Mouse (Mus musculus) fibroblast of lung, adult 2 months (primary cell): ENCODE results near the gene Amy2a5.
"Not testable (repeated sequence)": the region's sequence is repeated elsewhere in the genome, so short reads cannot be mapped to it uniquely, and the experiment has no call there.

Source experiments
- DNase-seq: peaks from one replicate; pipeline ENCODE4 v3.0.0-alpha.2; 2011; ENCODE audit warnings: low read depth

The Amy2a5 gene

GRCm38 (mm10) chr3:113258737-113259136 is at the start of gene Amy2a5:
TSS of gene Amy2a5 (minus strand) at chr3:113258837.
- not testable (repeated sequence) for DNase-seq

GRCm38 (mm10) chr3:113291349-113291748 is 32.7 kb upstream of the Amy2a5 start, which contains the start of gene Amy2a4:
TSS of gene Amy2a4 (minus strand) at chr3:113291449.
- not testable (repeated sequence) for DNase-seq

GRCm38 (mm10) chr3:113280285-113280684 is 21.6 kb upstream of the Amy2a5 start:
- DNase-seq, result not testable (repeated sequence)

- DNase-seq, result not testable (repeated sequence)
These were observed 20.9 kb upstream of the Amy2a5 start for GRCm38 (mm10) chr3:113279586-113279985.

GRCm38 (mm10) chr3:113227115-113227514 is 31.5 kb downstream of the Amy2a5 start:
- no peak for DNase-seq
